Mouse (Mus musculus) neural tube, embryonic 11.5 days (tissue): ENCODE measurements at regions not wholly inside any gene's neighbourhood (a gene's known extent, or its start where the extent isn't known, plus 50 kb on each side); places are given as distances from the start of the nearest gene placed in this dataset.

Source experiments
- ATAC-seq: fragments of 200-750 bp; cut with Nextera tagmentation; 2 replicates; pipeline ENCODE4 v1.8.0; 2017; ENCODE audit warnings: moderate number of reproducible peaks, mild to moderate bottlenecking, moderate TSS enrichment, moderate library complexity; ENCODE audit not compliant: insufficient read depth, low FRiP score, low TSS enrichment
- DNase-seq: peaks from one replicate; pipeline ENCODE4 v3.0.0-alpha.2; 2015; ENCODE audit warnings: low spot score
- H3K27ac ChIP-seq: fragments of 300-500 bp; sonication (generic); 2 replicates; pipeline ENCODE4 v1.5.1; 2014; ENCODE audit warnings: low read depth, mild to moderate bottlenecking, low read length
- H3K27me3 ChIP-seq: fragments of 300-500 bp; sonication (generic); 2 replicates; pipeline ENCODE4 v1.6.1; 2014; ENCODE audit warnings: mild to moderate bottlenecking, low read length, mixed read lengths; ENCODE audit not compliant: control insufficient read depth, insufficient read depth
- H3K36me3 ChIP-seq: fragments of 300-500 bp; sonication (generic); 2 replicates; pipeline ENCODE4 v1.6.1; 2014; ENCODE audit warnings: mild to moderate bottlenecking, low read length, moderate library complexity, mixed read lengths; ENCODE audit not compliant: control insufficient read depth, insufficient read depth
- H3K4me1 ChIP-seq: fragments of 300-500 bp; sonication (generic); 2 replicates; pipeline ENCODE4 v1.6.1; 2014; ENCODE audit warnings: low read length, mixed read lengths; ENCODE audit not compliant: control insufficient read depth, insufficient read depth
- H3K4me2 ChIP-seq: fragments of 300-500 bp; sonication (generic); 2 replicates; pipeline ENCODE4 v1.6.1; 2014; ENCODE audit warnings: low read depth, mild to moderate bottlenecking, moderate library complexity
- H3K4me3 ChIP-seq: fragments of 300-500 bp; sonication (generic); 2 replicates; pipeline ENCODE4 v1.5.1; 2014; ENCODE audit warnings: low read depth, low read length
- H3K9ac ChIP-seq: fragments of 300-500 bp; sonication (generic); 2 replicates; pipeline ENCODE4 v1.6.1; 2014; ENCODE audit warnings: mild to moderate bottlenecking, low read length
- H3K9me3 ChIP-seq: fragments of 300-500 bp; sonication (generic); 2 replicates; pipeline ENCODE4 v1.6.1; 2016; ENCODE audit warnings: low read length; ENCODE audit not compliant: control insufficient read depth
- WGBS: fragments of 180-500 bp; shearing (Covaris S2); extraction: QIAGEN DNeasy Blood & Tissue Kit; methylation state at CpG from one replicate; pipeline ENCODE4 v1.1.7; 2014; 5-methylcytosine and 5-hydroxymethylcytosine counted together

DNA sequence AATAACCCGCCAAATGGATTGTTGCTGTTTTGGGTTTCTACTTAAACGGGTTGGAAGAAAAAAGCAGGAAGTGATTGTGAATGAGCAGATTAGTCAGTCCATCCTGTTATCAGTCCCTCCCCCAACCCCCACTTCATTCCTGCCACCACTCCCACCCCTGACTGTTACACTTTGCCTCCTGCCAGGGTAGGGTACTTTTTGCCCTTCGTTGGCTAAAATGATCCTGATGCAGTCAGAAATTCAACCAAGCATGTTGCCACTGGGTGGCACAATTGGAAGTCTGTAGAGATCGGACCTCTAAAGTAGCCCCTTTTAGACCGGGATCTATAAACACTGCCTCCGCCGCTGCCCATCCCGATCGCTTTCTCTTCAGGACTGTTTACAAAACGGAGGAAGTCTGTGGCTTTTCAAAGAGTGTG is 96.0 kb upstream of the Jazf1 start:
- ATAC-seq (no peak), DNase-seq (peak; percentile 61)
- no peak overlapping the region for H3K4me3 ChIP-seq
- WGBS, result 14% methylated on average over 10 of the region's 10 CpGs
- H3K36me3 ChIP-seq, result no peaks in the 10 kb centered on the region
- H3K27ac ChIP-seq, result no peak overlapping the region
- no peak overlapping the region for H3K9ac ChIP-seq
- H3K9me3 ChIP-seq, result no peaks in the 10 kb centered on the region
- no peaks in the 10 kb centered on the region for H3K27me3 ChIP-seq
- peak overlapping the region; percentile 29 for H3K4me2 ChIP-seq
- H3K4me1 ChIP-seq, result no peaks in the 10 kb centered on the region

DNA sequence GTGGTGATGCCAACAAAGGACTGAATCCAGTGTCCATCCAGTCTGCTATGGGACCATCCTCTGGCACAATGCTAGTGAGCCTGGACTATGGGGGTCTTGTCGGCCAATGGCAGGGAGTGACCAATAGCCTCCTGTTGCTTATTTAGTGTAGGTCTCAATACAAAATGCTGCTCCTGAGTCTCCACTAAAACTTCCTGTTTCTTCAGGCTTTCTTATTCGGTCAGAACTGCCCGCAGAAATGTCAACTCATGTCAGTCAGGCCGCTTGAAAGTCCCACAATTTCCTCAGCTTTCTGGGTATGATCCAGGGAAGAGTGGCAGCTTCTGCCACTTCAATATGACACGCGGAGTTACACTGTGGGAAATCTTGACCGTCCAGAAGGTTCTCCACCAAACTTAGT is 94.7 kb upstream of the Jazf1 start:
- H3K36me3 ChIP-seq, result no peaks in the 10 kb centered on the region
- no peak for DNase-seq

GRCm38 (mm10) chr6:53161627-53162026 is 93.2 kb upstream of the Jazf1 start:
- WGBS, result 74% methylated on average over 2 of the region's 2 CpGs
- Histone ChIP-seq H3K4me3 (no peak overlapping the region), H3K4me2 (no peak overlapping the region), H3K9me3 (no peaks in the 10 kb centered on the region), H3K9ac (no peak overlapping the region), H3K4me1 (no peaks in the 10 kb centered on the region), H3K27ac (no peak overlapping the region), H3K36me3 (no peaks in the 10 kb centered on the region), H3K27me3 (no peaks in the 10 kb centered on the region)
- ATAC-seq (no peak), DNase-seq (no peak)

More for the DNA sequence above, 94.7 kb upstream of the Jazf1 start:
- Histone ChIP-seq H3K27ac (no peak overlapping the region), H3K4me3 (no peak overlapping the region), H3K4me1 (no peaks in the 10 kb centered on the region), H3K9me3 (no peaks in the 10 kb centered on the region), H3K27me3 (no peaks in the 10 kb centered on the region), H3K4me2 (no peak overlapping the region), H3K9ac (no peak overlapping the region)
- WGBS, result 86% methylated on average over 7 of the region's 7 CpGs
- ATAC-seq, result no peak

- WGBS, result 69% methylated on average over 4 of the region's 4 CpGs
- no peak for DNase-seq
- ATAC-seq, result no peak
- Histone ChIP-seq H3K27ac (no peak overlapping the region), H3K4me2 (no peak overlapping the region), H3K27me3 (no peaks in the 10 kb centered on the region), H3K4me1 (no peaks in the 10 kb centered on the region), H3K36me3 (no peaks in the 10 kb centered on the region), H3K9ac (no peak overlapping the region), H3K4me3 (no peak overlapping the region), H3K9me3 (no peaks in the 10 kb centered on the region)
Measured at GRCm38 (mm10) chr6:53154621-53155020, 86.2 kb upstream of the Jazf1 start.

DNA sequence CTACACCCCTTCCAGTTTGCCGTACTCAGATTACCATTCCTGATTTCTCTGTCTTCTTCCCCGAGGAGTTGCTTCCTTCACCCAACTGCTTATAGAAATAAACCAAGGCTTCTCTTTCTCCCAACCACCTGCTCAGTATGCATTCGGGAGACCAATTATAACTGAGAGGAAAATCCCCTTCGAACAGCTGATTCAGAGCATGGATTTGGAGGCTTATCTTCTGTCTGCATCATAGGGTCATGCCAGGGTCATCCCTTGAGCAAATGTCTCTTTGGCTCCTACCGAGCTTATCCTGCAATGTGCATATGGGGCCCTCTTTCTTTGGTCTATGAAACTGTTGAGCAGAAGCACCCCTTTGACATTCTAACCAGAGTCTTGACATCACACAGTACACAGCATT is 79.0 kb upstream of the Jazf1 start:
- Histone ChIP-seq H3K36me3 (no peaks in the 10 kb centered on the region), H3K4me1 (no peaks in the 10 kb centered on the region), H3K27me3 (no peaks in the 10 kb centered on the region), H3K9ac (no peak overlapping the region), H3K27ac (no peak overlapping the region), H3K9me3 (no peaks in the 10 kb centered on the region), H3K4me2 (no peak overlapping the region), H3K4me3 (no peak overlapping the region)
- DNase-seq (no peak), ATAC-seq (no peak)
- 79% methylated on average over 5 of the region's 5 CpGs for WGBS

DNA sequence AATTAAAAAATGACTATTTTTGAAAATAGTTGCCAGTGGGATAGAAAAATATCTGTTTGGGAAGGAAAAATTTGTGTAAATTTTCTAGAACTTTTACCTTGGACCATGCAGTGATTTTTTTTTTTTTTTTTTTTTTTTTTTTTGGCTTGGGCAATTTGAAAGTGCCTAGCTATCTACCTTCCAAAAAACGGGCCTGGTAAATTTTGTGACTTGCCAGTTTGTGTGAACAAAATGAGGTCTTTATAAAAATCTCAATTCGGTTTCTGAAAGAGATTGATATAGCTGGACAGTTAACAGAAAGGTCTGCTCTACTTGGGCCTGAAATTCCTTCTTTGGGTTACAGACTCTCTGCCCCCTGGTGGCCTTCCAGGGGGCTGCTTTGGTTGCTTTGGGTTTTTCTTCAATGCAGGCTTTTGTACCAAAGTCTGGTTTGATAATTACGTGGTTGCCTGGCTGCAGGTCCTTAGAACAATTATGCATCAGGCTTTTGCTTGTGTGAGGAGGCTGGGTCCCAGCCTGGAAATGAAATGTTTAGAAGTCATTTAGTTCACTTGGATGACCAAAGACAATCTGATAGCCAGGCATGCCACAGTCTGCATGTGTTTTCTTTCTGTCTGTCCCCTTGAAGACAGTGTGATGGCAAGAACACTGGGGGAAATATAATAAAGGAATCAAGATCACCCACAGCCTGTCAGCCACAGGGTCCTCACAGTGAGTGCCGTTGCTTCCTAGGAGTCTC is 75.6 kb upstream of the Jazf1 start:
- Histone ChIP-seq H3K27me3 (no peaks in the 10 kb centered on the region), H3K9me3 (no peaks in the 10 kb centered on the region), H3K4me1 (no peaks in the 10 kb centered on the region), H3K4me3 (no peak overlapping the region), H3K4me2 (no peak overlapping the region), H3K36me3 (no peaks in the 10 kb centered on the region), H3K27ac (no peak overlapping the region), H3K9ac (no peak overlapping the region)
- peak; percentile 80 for DNase-seq
- 30% methylated on average over 4 of the region's 4 CpGs for WGBS
- ATAC-seq, result peak; percentile 27; the same call in 1 of the 2 replicates

- H3K4me2 ChIP-seq, result no peak overlapping the region
- ATAC-seq, result no peak
- no peaks in the 10 kb centered on the region for H3K36me3 ChIP-seq
- H3K9ac ChIP-seq, result no peak overlapping the region
- H3K27me3 ChIP-seq, result no peaks in the 10 kb centered on the region
- no peaks in the 10 kb centered on the region for H3K9me3 ChIP-seq
- no peak overlapping the region for H3K27ac ChIP-seq
- H3K4me1 ChIP-seq, result no peaks in the 10 kb centered on the region
- H3K4me3 ChIP-seq, result no peak overlapping the region
- WGBS, result 77% methylated on average over 2 of the region's 2 CpGs
- DNase-seq, result no peak
Measured at GRCm38 (mm10) chr6:53134410-53134809, 66.0 kb upstream of the Jazf1 start.

DNA sequence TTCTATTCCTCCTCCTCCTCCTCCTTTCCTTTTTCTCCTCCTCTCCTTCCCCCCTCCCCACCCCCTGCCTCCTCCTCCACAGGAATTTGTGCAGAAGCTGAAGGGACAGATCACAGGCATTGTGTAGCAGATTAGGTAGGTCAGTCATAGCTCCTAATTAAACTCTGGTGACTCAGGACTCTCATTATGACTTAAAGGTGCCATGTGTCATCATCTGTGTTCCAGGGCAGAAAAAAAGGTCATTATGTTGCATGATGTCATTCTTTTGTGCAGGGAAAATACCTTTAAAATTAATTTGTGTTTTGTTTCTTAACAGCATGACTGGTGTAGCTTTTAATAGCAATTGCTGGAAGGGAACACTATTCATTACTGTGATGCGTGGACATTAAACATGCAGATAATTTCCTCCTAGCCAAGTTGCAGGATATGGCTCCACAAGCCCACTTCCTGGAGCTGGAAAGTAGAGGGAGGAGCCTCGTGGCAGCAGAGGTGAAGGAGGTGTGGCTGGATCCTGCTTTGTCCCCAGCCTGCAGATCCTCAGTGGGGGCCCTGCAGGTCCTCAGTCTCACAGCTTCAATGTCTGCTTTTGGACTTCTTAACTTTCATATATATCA is 62.4 kb upstream of the Jazf1 start:
- Histone ChIP-seq H3K9me3 (no peaks in the 10 kb centered on the region), H3K27ac (no peak overlapping the region), H3K4me2 (no peak overlapping the region), H3K4me3 (no peak overlapping the region), H3K27me3 (no peaks in the 10 kb centered on the region), H3K9ac (no peak overlapping the region), H3K36me3 (no peaks in the 10 kb centered on the region), H3K4me1 (no peaks in the 10 kb centered on the region)
- DNase-seq, result no peak
- no peak for ATAC-seq
- 31% methylated on average over 2 of the region's 2 CpGs for WGBS

DNA sequence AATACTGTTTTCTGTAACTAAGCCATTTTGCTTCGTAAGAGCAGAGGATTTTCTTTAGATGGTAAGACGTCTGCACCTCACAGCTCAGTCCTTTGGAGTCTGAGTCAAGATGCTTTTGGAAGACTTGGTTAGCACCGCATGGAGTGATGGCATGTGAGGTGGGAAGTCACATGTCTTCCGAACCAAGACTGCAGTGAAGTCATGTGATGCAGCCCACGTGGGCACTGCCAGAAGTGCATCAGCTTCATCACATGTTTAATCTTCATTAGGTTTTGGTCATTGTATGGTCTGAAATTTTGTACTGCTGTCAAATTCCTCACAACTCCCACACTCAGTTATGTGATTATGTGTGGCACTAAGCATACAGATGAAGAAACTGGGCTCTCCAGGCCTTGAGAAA is 58.3 kb upstream of the Jazf1 start:
- H3K27me3 ChIP-seq, result no peaks in the 10 kb centered on the region
- whole genome bisulfite sequencing, result 79% methylated on average over 5 of the region's 5 CpGs
- no peaks in the 10 kb centered on the region for H3K36me3 ChIP-seq
- no peak for ATAC-seq
- H3K27ac ChIP-seq, result no peak overlapping the region
- DNase-seq, result no peak
- H3K4me3 ChIP-seq, result no peak overlapping the region
- H3K9me3 ChIP-seq, result no peaks in the 10 kb centered on the region
- H3K4me1 ChIP-seq, result no peaks in the 10 kb centered on the region
- no peak overlapping the region for H3K9ac ChIP-seq
- H3K4me2 ChIP-seq, result no peak overlapping the region
